Comparison of ENCODE assay signal across 9 mouse cellular contexts in the genomic region with DNA sequence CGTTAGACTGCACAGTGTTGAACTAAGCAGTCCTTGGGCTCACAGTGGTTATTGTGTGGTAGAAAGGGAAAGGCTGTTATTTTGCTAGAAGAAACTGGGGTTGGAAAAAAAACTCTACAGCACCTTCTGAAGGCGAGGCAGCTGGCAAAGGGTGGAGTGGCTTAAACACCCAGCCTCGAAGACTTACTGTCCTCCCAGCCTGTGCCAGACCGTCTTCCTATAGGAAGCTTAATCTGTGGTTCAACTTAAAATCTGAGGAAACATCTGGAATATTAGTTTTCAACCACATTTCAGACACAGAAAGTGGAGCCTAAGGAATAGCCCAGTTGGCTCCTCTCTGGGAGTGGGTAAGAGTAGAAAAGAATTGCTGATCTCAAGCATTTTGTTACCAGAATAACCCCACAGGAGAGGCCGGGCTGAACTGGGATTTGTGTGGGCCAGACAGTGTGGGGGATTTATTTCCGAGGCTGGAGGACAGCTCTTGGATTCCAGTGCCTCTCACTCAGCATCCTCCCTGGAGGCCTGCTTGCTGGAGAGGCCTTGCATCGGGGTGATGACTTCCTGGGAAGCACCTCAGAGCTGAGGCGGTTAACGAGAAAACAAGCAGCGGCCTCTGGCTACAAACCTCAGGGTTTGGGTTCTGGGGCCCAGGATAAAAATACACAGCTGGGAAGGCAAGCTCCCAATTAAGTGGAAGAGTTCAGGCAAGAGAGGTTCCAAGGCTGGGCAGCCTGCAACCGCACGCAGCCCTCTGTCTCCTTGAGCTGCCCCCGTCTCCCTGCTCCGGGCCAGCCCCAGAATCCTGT.
DNase-seq lines count a peak whose midpoint lies in the region; ATAC-seq and TF ChIP-seq lines count a peak whose summit lies in the region.
"Had no signal": no experiment of that assay in that cellular context is flagged by ENCODE, and none has a peak within 500 bp of the region (broad histone marks: within the 10 kb centered on the region; RNA-seq: fewer than 3 reads in every experiment).

No protein-coding gene starts in this region.

- ATAC-seq in frontal cortex, adult (ENCODE audit: low TSS enrichment), result peak; percentile 14; the same call in 1 of the 2 replicates
- ATAC-seq in midbrain, embryonic 15.5 days (replicated peaks), result no peak
- ATAC-seq in midbrain, embryonic 16.5 days, result no peak
- ATAC-seq in heart, embryonic 16.5 days (replicated peaks; ENCODE audit: extremely low read depth, insufficient read depth, low FRiP score), result 0 out of 2 replicates have a peak, but pooled peaks have one; percentile 11
- ATAC-seq in stomach, embryonic 14.5 days (ENCODE audit: insufficient number of reproducible peaks, insufficient read depth, low FRiP score, low read depth), result no peak
- ATAC-seq in forebrain, embryonic 12.5 days (ENCODE audit: low FRiP score), result no peak

- TF ChIP-seq POLR2A in cerebellum, adult 2 months (IDR thresholded peaks at IDR 0.05; ENCODE audit: borderline replicate concordance, insufficient read depth, low read length), result no peak

- H3K27ac ChIP-seq in midbrain, embryonic 15.5 days, result 0 out of 2 replicates have a peak overlapping the region, but pooled peaks have one; percentile 29
- H3K27ac ChIP-seq in midbrain, embryonic 16.5 days (ENCODE audit: low read length), result no peak overlapping the region; the same call in 1 of the 2 replicates
- peak overlapping the region; percentile 70 for H3K27ac ChIP-seq in heart, embryonic 16.5 days (ENCODE audit: low read length)
- peak overlapping the region; percentile 75; the same call in 1 of the 2 replicates for H3K27ac ChIP-seq in stomach, embryonic 14.5 days (ENCODE audit: low read length)
- H3K27ac ChIP-seq in cerebellum, adult 2 months (ENCODE audit: insufficient read depth, low read length), result no peak overlapping the region
- no peak overlapping the region for H3K27ac ChIP-seq in forebrain, embryonic 12.5 days

- no peaks in the 10 kb centered on the region for H3K27me3 ChIP-seq in midbrain, embryonic 15.5 days (replicated peaks)
- no peaks in the 10 kb centered on the region for H3K27me3 ChIP-seq in midbrain, embryonic 16.5 days (ENCODE audit: control insufficient read depth, insufficient read depth, low read depth, low read length)
- H3K27me3 ChIP-seq in heart, embryonic 16.5 days (ENCODE audit: control insufficient read depth, insufficient read depth, low read length), result peaks cover 2% of the 10 kb centered on the region; the same call in 1 of the 2 replicates
- no peaks in the 10 kb centered on the region for H3K27me3 ChIP-seq in stomach, embryonic 14.5 days (ENCODE audit: control insufficient read depth, insufficient read depth, low read length)
- no peaks in the 10 kb centered on the region for H3K27me3 ChIP-seq in cerebellum, adult 2 months (ENCODE audit: control insufficient read depth, insufficient read depth, low read length)
- H3K27me3 ChIP-seq in forebrain, embryonic 12.5 days, result peaks cover 39% of the 10 kb centered on the region

- H3K9me3 ChIP-seq in midbrain, embryonic 15.5 days, result no peaks in the 10 kb centered on the region
- H3K9me3 ChIP-seq in midbrain, embryonic 16.5 days (replicated peaks; ENCODE audit: control insufficient read depth, low read length, poor library complexity, severe bottlenecking), result no peaks in the 10 kb centered on the region
- no peaks in the 10 kb centered on the region for H3K9me3 ChIP-seq in heart, embryonic 16.5 days (replicated peaks; ENCODE audit: control insufficient read depth, low read length)
- H3K9me3 ChIP-seq in stomach, embryonic 14.5 days (ENCODE audit: control insufficient read depth, low read depth, low read length), result no peaks in the 10 kb centered on the region
- no peaks in the 10 kb centered on the region for H3K9me3 ChIP-seq in forebrain, embryonic 12.5 days

- no peak overlapping the region for H3K9ac ChIP-seq in midbrain, embryonic 15.5 days
- H3K9ac ChIP-seq in midbrain, embryonic 16.5 days (ENCODE audit: low read depth, low read length), result no peak overlapping the region
- H3K9ac ChIP-seq in heart, embryonic 16.5 days (ENCODE audit: low read length), result 0 out of 2 replicates have a peak overlapping the region, but pooled peaks have one; percentile 17
- H3K9ac ChIP-seq in stomach, embryonic 14.5 days (replicated peaks; ENCODE audit: low read depth, low read length), result no peak overlapping the region
- H3K9ac ChIP-seq in forebrain, embryonic 12.5 days, result no peak overlapping the region

- TF ChIP-seq CTCF in cerebellum, adult 2 months (IDR thresholded peaks at IDR 0.05; ENCODE audit: borderline replicate concordance, insufficient read depth, low read depth, low read length), result no peak

- H3K4me2 ChIP-seq in midbrain, embryonic 15.5 days, result no peak overlapping the region
- H3K4me2 ChIP-seq in midbrain, embryonic 16.5 days (ENCODE audit: low read length), result no peak overlapping the region
- no peak overlapping the region for H3K4me2 ChIP-seq in heart, embryonic 16.5 days (ENCODE audit: low read depth, low read length)
- H3K4me2 ChIP-seq in stomach, embryonic 14.5 days (replicated peaks; ENCODE audit: low read depth, low read length), result no peak overlapping the region
- no peak overlapping the region for H3K4me2 ChIP-seq in forebrain, embryonic 12.5 days

- peaks cover 13% of the 10 kb centered on the region for H3K4me1 ChIP-seq in midbrain, embryonic 15.5 days
- H3K4me1 ChIP-seq in midbrain, embryonic 16.5 days (ENCODE audit: control insufficient read depth, insufficient read depth, low read length), result peaks cover 12% of the 10 kb centered on the region
- peaks cover 14% of the 10 kb centered on the region for H3K4me1 ChIP-seq in heart, embryonic 16.5 days (ENCODE audit: control insufficient read depth, insufficient read depth, low read length)
- H3K4me1 ChIP-seq in stomach, embryonic 14.5 days (ENCODE audit: control insufficient read depth, insufficient read depth, low read length), result peaks cover 31% of the 10 kb centered on the region
- H3K4me1 ChIP-seq in cerebellum, adult 2 months (ENCODE audit: control insufficient read depth, insufficient read depth, low read length), result peaks cover 5% of the 10 kb centered on the region
- peaks cover 17% of the 10 kb centered on the region for H3K4me1 ChIP-seq in forebrain, embryonic 12.5 days

- no peak overlapping the region for H3K4me3 ChIP-seq in midbrain, embryonic 15.5 days
- no peak overlapping the region for H3K4me3 ChIP-seq in midbrain, embryonic 16.5 days (ENCODE audit: low read depth, low read length)
- no peak overlapping the region for H3K4me3 ChIP-seq in heart, embryonic 16.5 days (ENCODE audit: low read length)
- H3K4me3 ChIP-seq in stomach, embryonic 14.5 days (ENCODE audit: low read depth, low read length), result no peak overlapping the region
- H3K4me3 ChIP-seq in cerebellum, adult 2 months (replicated peaks; ENCODE audit: insufficient read depth, low read depth, low read length), result no peak overlapping the region
- no peak overlapping the region for H3K4me3 ChIP-seq in forebrain, embryonic 12.5 days (replicated peaks)
- H3K4me3 ChIP-seq: erythroblast, embryonic 14.5 days had no signal

- H3K36me3 ChIP-seq in midbrain, embryonic 15.5 days (replicated peaks), result no peaks in the 10 kb centered on the region
- H3K36me3 ChIP-seq in midbrain, embryonic 16.5 days (ENCODE audit: control insufficient read depth, insufficient read depth, low read length), result no peaks in the 10 kb centered on the region
- H3K36me3 ChIP-seq in heart, embryonic 16.5 days (ENCODE audit: control insufficient read depth, insufficient read depth), result no peaks in the 10 kb centered on the region
- H3K36me3 ChIP-seq in stomach, embryonic 14.5 days (ENCODE audit: control insufficient read depth, insufficient read depth, low read length), result no peaks in the 10 kb centered on the region
- H3K36me3 ChIP-seq in forebrain, embryonic 12.5 days (replicated peaks), result no peaks in the 10 kb centered on the region

- 57% methylated on average over 14 of the region's 14 CpGs for WGBS in midbrain, embryonic 15.5 days
- WGBS in midbrain, embryonic 16.5 days, result 58% methylated on average over 14 of the region's 14 CpGs
- WGBS in heart, embryonic 16.5 days, result 62% methylated on average over 14 of the region's 14 CpGs
- 58% methylated on average over 14 of the region's 14 CpGs for WGBS in stomach, embryonic 14.5 days
- 78% methylated on average over 14 of the region's 14 CpGs for WGBS in cerebellum, adult 2 months
- 63% methylated on average over 14 of the region's 14 CpGs for WGBS in forebrain, embryonic 12.5 days

- no peak for DNase-seq in frontal cortex, postnatal 36 days (ENCODE audit: low spot score in 2 of 2)
- no peak for DNase-seq in cerebellum, adult 2 months

Comparison
In these comparisons a context has a peak if more than half of its experiments do, and no peak if none do; other contexts are left out.
1. H3K27ac ChIP-seq: peak in midbrain, embryonic 15.5 days (single experiment), heart, embryonic 16.5 days (single experiment) and stomach, embryonic 14.5 days (single experiment); none in midbrain, embryonic 16.5 days (single experiment), cerebellum, adult 2 months (single experiment) and forebrain, embryonic 12.5 days (single experiment).
2. ATAC-seq: peak in frontal cortex, adult (single experiment) and heart, embryonic 16.5 days (single experiment); none in midbrain, embryonic 15.5 days (single experiment), midbrain, embryonic 16.5 days (single experiment), stomach, embryonic 14.5 days (single experiment) and forebrain, embryonic 12.5 days (single experiment).